Mouse (Mus musculus): ENCODE data around the gene Gm20388. TPM values are rescaled to one million over a fixed set of nuclear protein-coding genes. Genes with fewer than 3 reads are reported as not detected.

Gene Gm20388
- polyA plus RNA-seq, 1 experiment from 2014 or later = 5.5 TPM

DNA sequence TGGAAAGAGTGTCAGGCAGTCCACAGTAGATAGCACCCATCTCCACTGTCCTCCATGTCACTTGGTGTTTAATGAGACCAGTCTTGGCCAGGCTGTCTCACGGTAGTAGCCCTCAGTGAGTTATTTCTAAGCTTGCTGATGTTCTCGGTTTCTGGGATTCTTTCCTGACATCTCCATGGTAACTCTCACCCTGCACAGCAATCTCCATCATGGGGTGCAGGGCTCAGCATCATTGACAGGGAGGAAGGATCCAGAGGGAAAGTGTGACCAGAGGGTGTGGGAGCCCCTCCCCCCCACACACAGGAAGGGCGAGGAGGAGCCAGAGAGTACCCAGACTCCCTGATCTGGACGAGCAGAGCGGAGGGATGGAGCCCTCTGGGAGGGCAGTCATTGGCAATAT is 4232.4 kb downstream of the Gm20388 start:
- no peak for DNase-seq (ENCODE audit: extremely low spot score, low spot score)
- H3K27ac ChIP-seq = no peak overlapping the region
- H3K36me3 ChIP-seq (replicated peaks) = no peaks in the 10 kb centered on the region
- peaks cover 60% of the 10 kb centered on the region for H3K4me1 ChIP-seq
- peaks cover 79% of the 10 kb centered on the region for H3K27me3 ChIP-seq (ENCODE audit: poor library complexity, severe bottlenecking)
- WGBS = 64% methylated on average over 5 of the region's 5 CpGs
- no peak overlapping the region for H3K4me3 ChIP-seq
- H3K9me3 ChIP-seq = no peaks in the 10 kb centered on the region

DNA sequence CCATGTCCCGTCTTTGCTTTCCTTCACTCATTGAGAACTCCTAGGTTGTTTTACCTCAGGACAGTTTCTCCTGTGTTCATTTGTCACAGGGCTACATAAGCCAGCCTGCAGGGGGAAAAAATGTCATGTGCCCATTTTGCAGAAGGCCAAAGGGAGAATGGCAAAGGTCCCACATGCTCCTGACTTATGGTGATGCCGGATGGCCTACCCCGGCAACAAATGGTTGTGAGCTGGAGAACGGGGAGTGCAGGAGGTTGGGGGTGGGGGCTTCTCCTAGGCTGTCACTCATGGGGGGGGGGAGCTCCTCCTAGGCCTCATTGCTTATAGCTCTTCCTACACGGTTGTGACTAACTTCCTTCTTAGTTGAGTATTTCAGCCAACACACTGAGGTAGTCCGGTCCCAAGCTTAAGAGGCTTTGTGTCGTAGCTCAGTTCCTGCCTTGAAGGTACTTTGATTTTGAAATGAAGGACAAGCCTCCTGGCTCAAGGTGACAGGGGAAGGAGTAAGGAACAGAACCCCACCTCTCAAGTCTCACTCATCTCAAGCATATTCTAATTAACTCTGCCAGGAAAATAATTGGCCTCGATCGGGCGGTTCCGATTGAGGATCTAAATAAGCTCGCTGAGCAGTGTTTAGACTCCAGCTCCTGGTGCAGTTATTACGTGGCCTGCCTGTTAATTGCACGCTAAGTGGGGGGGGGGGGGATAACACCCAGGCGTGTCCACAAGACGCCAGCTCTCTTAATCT is 4233.4 kb downstream of the Gm20388 start:
- DNase-seq (ENCODE audit: extremely low spot score, low spot score) = no peak
- Histone ChIP-seq H3K4me1 (peaks cover 52% of the 10 kb centered on the region), H3K4me3 (no peak overlapping the region), H3K36me3 (replicated peaks) (no peaks in the 10 kb centered on the region), H3K27ac (0 out of 2 replicates have a peak overlapping the region, but pooled peaks have one; percentile 8), H3K27me3 (ENCODE audit: poor library complexity, severe bottlenecking) (peaks cover 69% of the 10 kb centered on the region), H3K9me3 (no peaks in the 10 kb centered on the region)
- 81% methylated on average over 16 of the region's 16 CpGs for WGBS

DNA sequence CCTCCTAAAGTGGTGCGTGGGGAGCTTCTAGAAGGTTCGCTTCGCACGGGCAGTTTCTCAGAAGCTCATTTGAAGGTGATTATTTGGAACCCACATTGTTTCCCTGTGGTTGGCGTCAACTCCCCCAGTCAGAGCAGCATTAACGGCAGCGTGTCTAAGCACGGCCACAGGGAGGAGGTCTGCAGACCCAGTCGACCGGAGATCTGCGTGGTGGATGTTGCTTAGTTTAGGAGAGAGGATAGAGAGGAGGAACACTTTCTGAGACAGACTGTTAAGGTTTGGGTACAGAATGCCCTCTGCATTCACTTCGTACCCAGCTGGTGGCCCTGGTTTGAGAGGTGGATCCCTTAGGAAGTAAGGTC is 4234.0 kb downstream of the Gm20388 start:
- Histone ChIP-seq H3K4me3 (no peak overlapping the region), H3K4me1 (peaks cover 52% of the 10 kb centered on the region), H3K9me3 (no peaks in the 10 kb centered on the region), H3K27ac (0 out of 2 replicates have a peak overlapping the region, but pooled peaks have one; percentile 8), H3K36me3 (replicated peaks) (no peaks in the 10 kb centered on the region), H3K27me3 (ENCODE audit: poor library complexity, severe bottlenecking) (peaks cover 63% of the 10 kb centered on the region)
- 85% methylated on average over 12 of the region's 12 CpGs for WGBS
- DNase-seq (ENCODE audit: extremely low spot score, low spot score) = no peak

- H3K4me1 ChIP-seq = peaks cover 37% of the 10 kb centered on the region
- H3K27ac ChIP-seq = 0 out of 2 replicates have a peak overlapping the region, but pooled peaks have one; percentile 1
- H3K9me3 ChIP-seq = no peaks in the 10 kb centered on the region
- 88% methylated on average over 5 of the region's 5 CpGs for WGBS
- peaks cover 53% of the 10 kb centered on the region for H3K27me3 ChIP-seq (ENCODE audit: poor library complexity, severe bottlenecking)
- H3K36me3 ChIP-seq (replicated peaks) = no peaks in the 10 kb centered on the region
- no peak overlapping the region for H3K4me3 ChIP-seq
- no peak for DNase-seq (ENCODE audit: extremely low spot score, low spot score)
Observed at GRCm38 (mm10) chr8:124146286-124146685, 4235.6 kb downstream of the Gm20388 start.

DNA sequence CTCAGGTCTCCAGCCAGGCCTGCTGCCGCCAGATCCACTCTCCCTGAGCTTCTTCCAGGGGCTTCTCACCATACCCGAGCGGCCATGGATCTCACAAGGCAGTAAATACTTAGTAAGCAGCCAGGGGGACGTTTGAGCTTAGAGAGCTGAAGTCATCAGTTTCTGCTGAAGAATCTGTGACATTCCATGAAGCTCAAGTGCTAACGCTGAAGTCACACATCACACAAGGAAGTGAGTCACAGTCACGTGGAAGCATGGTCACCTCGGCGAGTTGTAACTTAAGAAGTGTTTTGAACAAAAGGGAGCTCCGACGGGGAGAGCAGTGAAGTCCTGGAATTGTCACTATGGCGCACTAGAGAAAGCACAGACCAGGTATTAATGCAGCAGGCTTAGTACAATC is 4239.4 kb downstream of the Gm20388 start:
- Histone ChIP-seq H3K27ac (no peak overlapping the region), H3K4me1 (0 out of 2 replicates have a peak, but pooled peaks cover 5% of the 10 kb centered on the region), H3K9me3 (peaks cover 4% of the 10 kb centered on the region; the same call in 1 of the 2 replicates), H3K4me3 (no peak overlapping the region), H3K27me3 (ENCODE audit: poor library complexity, severe bottlenecking) (peaks cover 15% of the 10 kb centered on the region), H3K36me3 (replicated peaks) (no peaks in the 10 kb centered on the region)
- 88% methylated on average over 11 of the region's 11 CpGs for WGBS
- no peak for DNase-seq (ENCODE audit: extremely low spot score, low spot score)

- no peak overlapping the region for H3K27ac ChIP-seq
- peaks cover 10% of the 10 kb centered on the region for H3K27me3 ChIP-seq (ENCODE audit: poor library complexity, severe bottlenecking)
- H3K9me3 ChIP-seq = peaks cover 4% of the 10 kb centered on the region; the same call in 1 of the 2 replicates
- no peak overlapping the region for H3K4me3 ChIP-seq
- DNase-seq (ENCODE audit: extremely low spot score, low spot score) = no peak
- H3K36me3 ChIP-seq (replicated peaks) = no peaks in the 10 kb centered on the region
- 0 out of 2 replicates have a peak, but pooled peaks cover 5% of the 10 kb centered on the region for H3K4me1 ChIP-seq
- WGBS = 88% methylated on average over 5 of the region's 5 CpGs
Observed at GRCm38 (mm10) chr8:124150536-124150935, 4239.9 kb downstream of the Gm20388 start.

DNA sequence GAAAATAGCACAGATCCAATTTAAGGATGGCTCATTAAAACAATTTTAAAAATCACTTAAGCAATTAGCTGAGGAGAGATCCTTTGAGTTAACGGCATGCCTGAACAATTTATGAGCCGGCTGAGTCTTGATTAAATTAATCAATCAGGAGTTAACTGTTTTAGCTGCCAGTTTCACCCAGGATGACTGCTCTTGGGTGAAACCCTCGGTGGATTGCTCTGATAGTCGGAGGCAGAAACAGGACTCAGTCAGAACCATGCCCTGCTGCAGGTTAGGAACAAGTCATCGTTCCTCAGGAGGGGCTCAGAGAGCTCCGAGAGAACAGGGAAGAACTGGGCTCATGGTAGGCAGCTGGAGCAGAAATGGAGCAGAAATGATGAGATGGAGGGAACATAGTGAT is 4241.2 kb downstream of the Gm20388 start:
- DNase-seq (ENCODE audit: extremely low spot score, low spot score) = no peak
- WGBS = 93% methylated on average over 6 of the region's 6 CpGs
- Histone ChIP-seq H3K27ac (no peak overlapping the region), H3K4me3 (no peak overlapping the region), H3K9me3 (peaks cover 4% of the 10 kb centered on the region; the same call in 1 of the 2 replicates), H3K4me1 (no peaks in the 10 kb centered on the region), H3K27me3 (ENCODE audit: poor library complexity, severe bottlenecking) (no peaks in the 10 kb centered on the region), H3K36me3 (replicated peaks) (no peaks in the 10 kb centered on the region)

GRCm38 (mm10) chr8:124152771-124153170 is 4242.1 kb downstream of the Gm20388 start:
- no peak for DNase-seq (ENCODE audit: extremely low spot score, low spot score)
- H3K4me1 ChIP-seq = no peaks in the 10 kb centered on the region
- no peak overlapping the region for H3K4me3 ChIP-seq
- no peaks in the 10 kb centered on the region for H3K27me3 ChIP-seq (ENCODE audit: poor library complexity, severe bottlenecking)
- no peaks in the 10 kb centered on the region for H3K36me3 ChIP-seq (replicated peaks)
- peaks cover 4% of the 10 kb centered on the region; the same call in 1 of the 2 replicates for H3K9me3 ChIP-seq
- H3K27ac ChIP-seq = no peak overlapping the region
- 93% methylated on average over 8 of the region's 8 CpGs for WGBS

DNA sequence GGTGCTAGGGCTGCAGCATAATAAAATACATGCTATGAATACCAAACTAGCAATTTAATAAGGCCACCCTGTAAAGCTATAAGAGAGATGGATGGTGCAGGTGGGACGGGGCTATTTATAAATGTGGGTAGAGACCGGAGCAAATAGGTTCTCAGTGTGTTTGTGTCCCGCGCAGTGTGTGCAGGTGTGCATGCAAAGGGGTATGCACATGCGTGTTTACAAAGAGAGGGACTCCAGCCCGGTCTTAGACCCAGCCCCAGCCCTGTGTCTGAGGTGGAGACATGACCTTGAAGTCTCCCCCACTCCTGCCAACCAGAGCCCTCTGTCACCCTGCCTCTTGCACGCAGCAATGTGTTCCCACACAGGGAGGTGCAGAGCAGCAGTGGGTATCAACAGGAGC is 4245.7 kb downstream of the Gm20388 start:
- Histone ChIP-seq H3K9me3 (peaks cover 4% of the 10 kb centered on the region; the same call in 1 of the 2 replicates), H3K4me1 (no peaks in the 10 kb centered on the region), H3K27me3 (ENCODE audit: poor library complexity, severe bottlenecking) (no peaks in the 10 kb centered on the region), H3K4me3 (no peak overlapping the region), H3K27ac (no peak overlapping the region), H3K36me3 (replicated peaks) (no peaks in the 10 kb centered on the region)
- 88% methylated on average over 7 of the region's 7 CpGs for WGBS
- no peak for DNase-seq (ENCODE audit: extremely low spot score, low spot score)

- WGBS = 88% methylated on average over 5 of the region's 5 CpGs
- no peaks in the 10 kb centered on the region for H3K4me1 ChIP-seq
- H3K9me3 ChIP-seq = no peaks in the 10 kb centered on the region
- DNase-seq (ENCODE audit: extremely low spot score, low spot score) = no peak
- no peak overlapping the region for H3K4me3 ChIP-seq
- H3K36me3 ChIP-seq (replicated peaks) = no peaks in the 10 kb centered on the region
- H3K27ac ChIP-seq = no peak overlapping the region
- no peaks in the 10 kb centered on the region for H3K27me3 ChIP-seq (ENCODE audit: poor library complexity, severe bottlenecking)
Observed at GRCm38 (mm10) chr8:124161683-124162082, 4251.0 kb downstream of the Gm20388 start.

DNA sequence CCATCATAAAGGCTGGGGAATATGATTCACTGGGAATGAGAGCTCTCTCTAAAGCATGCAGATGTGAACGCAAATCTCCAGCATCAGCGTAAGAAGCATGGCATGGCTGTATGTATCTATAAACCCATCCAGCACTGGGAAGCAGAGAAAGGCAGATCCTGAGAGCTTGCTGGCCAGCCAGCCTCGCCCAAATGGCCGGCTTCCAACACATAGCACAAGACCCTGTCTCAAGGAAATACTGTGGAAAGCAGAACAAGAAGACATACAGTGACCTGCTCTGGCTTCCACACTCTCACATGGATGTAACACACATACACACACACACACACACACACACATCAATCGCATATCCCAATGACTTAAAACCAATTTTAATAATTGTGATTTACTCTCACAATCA is 4252.6 kb downstream of the Gm20388 start:
- no peak for DNase-seq (ENCODE audit: extremely low spot score, low spot score)
- H3K36me3 ChIP-seq (replicated peaks) = no peaks in the 10 kb centered on the region
- no peak overlapping the region for H3K4me3 ChIP-seq
- H3K4me1 ChIP-seq = no peaks in the 10 kb centered on the region
- no peak overlapping the region for H3K27ac ChIP-seq
- no peaks in the 10 kb centered on the region for H3K27me3 ChIP-seq (ENCODE audit: poor library complexity, severe bottlenecking)
- 90% methylated on average over 5 of the region's 5 CpGs for WGBS
- no peaks in the 10 kb centered on the region for H3K9me3 ChIP-seq

- no peaks in the 10 kb centered on the region for H3K36me3 ChIP-seq (replicated peaks)
- no peak overlapping the region for H3K4me3 ChIP-seq
- H3K27me3 ChIP-seq (ENCODE audit: poor library complexity, severe bottlenecking) = no peaks in the 10 kb centered on the region
- 79% methylated on average over 7 of the region's 7 CpGs for WGBS
- no peak overlapping the region for H3K27ac ChIP-seq
- no peaks in the 10 kb centered on the region for H3K9me3 ChIP-seq
- DNase-seq (ENCODE audit: extremely low spot score, low spot score) = no peak
- H3K4me1 ChIP-seq = 0 out of 2 replicates have a peak, but pooled peaks cover 12% of the 10 kb centered on the region
Observed at GRCm38 (mm10) chr8:124169749-124170148, 4259.1 kb downstream of the Gm20388 start.

- Histone ChIP-seq H3K27ac (no peak overlapping the region), H3K36me3 (replicated peaks) (no peaks in the 10 kb centered on the region), H3K4me1 (0 out of 2 replicates have a peak, but pooled peaks cover 12% of the 10 kb centered on the region), H3K4me3 (no peak overlapping the region), H3K9me3 (no peaks in the 10 kb centered on the region), H3K27me3 (ENCODE audit: poor library complexity, severe bottlenecking) (no peaks in the 10 kb centered on the region)
- DNase-seq (ENCODE audit: extremely low spot score, low spot score) = no peak
- WGBS = 84% methylated on average over 7 of the region's 7 CpGs
Observed at GRCm38 (mm10) chr8:124170671-124171070, 4260.0 kb downstream of the Gm20388 start.
